Mouse (Mus musculus) activated CD4-positive, CD25-positive, alpha-beta regulatory T cell, adult 9 weeks (primary cell): Measurements from ENCODE around the gene Manf. TPM values are rescaled to one million over a fixed set of nuclear protein-coding genes. Genes with fewer than 3 reads are reported as not detected.

Source experiments
- polyA plus RNA-seq: library from polyadenylated mRNA; unstranded; fragments of 100-300 nt; shearing (Covaris generic); gene quantifications from one replicate; pipeline ENCODE4 v1.2.1, GENCODE M21; 2017

Manf gene
- 161 TPM for polyA plus RNA-seq

DNA sequence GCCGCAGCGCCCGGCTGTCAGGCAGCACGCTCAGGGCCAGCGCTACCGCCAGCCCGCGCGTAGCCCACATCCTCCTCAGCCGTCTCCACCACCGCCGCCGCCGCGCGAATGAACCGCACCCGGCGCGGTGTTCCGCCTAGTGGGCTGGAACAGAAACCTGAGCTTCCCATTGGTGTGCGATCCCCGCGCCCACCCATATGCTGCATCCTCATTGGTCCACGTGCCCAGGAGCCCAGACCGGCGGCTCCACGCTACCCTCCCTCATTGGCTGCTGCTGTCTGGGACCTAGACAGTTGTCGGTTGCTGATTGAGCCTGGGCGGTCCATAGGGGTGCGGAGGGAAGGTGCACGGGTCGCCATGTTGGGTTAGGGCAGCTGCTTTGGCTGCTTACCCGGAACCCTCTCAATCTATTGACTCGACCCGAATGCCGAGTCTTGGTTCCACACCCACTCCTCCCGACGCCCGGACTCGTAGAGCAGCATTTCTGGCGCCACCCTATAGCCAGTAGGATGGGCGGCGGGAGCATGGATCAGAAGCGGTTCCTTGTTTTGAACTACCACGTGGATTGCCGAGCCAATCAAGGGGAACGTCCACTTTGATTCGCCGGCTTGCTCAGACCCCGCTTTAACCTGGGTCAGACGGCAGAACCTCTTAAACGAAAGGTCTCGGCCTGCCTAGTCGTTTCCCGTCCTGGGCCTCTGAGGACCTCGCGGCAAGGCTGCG is at the start of gene Manf:
Gene Manf, minus strand, starts transcription at position 151 of the 723 bp plus-strand sequence.

GRCm38 (mm10) chr9:106886828-106887702 is 4.7 kb downstream of the Manf start, which contains the start of gene Rbm15b:
Rbm15b (minus strand) TSS chr9:106887428.

DNA sequence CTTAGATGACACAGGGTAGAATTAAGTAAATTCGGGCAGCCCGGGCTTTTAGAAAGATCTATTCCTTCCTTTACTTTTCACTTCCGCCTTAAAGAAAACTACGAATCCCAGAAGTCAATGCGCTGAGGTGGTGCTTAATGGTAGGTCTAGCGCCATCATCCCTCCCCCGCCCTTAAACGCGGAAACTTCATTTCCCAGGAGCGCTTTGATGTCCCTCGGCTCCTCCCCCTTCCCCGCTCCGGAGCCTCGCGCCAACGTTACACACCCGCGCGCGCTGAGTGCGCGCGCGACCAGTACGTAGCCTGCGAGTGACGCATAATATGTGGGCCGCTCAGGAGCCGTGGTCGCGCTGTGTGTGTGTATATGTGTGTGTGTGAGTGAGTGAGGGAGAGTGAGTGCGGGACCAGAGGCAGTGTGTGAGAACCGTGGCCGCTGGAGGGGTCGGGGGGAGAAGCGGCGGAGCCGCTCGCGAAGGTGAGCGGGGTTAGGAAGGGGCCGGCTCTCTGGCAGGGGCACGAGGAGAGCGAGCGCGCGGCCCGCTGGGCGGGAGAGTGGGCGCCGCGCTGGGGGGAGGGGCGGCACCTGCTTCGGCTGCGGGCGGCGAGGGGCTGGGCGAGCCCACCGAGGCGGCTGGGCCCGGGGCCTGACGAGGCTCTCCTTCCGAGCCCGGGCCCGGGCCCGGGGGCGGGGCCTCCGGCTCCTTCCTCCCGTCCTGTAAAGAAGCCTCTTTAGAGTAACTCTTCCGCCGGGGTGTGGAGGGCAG is 70.0 kb downstream of the Manf start, which contains the start of gene Dcaf1:
Gene Dcaf1, plus strand, starts transcription at position 257 of the 763 bp plus-strand sequence.

DNA sequence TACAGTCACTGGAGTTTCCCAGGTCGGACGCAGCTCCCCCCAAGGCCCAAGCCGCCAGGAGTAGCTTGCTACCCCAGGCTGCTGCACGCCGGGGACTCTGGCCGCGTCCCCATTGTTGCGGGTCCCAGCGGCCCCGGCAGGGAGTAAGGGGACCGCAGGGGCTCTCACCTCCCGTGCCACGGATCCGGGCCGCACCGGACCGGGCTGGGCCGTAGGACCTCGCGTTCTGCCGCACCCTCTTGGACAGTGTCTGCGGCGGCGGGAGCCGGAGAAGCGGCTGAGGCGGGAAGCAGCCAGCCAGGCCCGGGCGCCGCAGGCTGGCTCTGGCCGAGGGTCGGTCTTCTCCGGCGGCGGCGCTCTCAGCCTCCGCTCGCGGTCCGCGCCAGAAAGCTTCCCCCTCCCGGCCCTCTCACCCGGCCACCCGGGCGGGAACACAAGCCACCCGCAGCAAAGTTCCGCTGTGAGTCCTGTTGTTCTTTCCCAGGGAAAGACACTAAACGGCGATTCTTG is 102.9 kb downstream of the Manf start, which contains the start of gene Rad54l2:
Gene Rad54l2, minus strand, starts transcription at position 383 of the 510 bp plus-strand sequence.

Other genes with a start within 250 kb of the Manf start
- not detected for gene Grm2, start 235.9 kb downstream of the Manf start, polyA plus RNA-seq
- 72.8 TPM for gene Tex264, start 206.1 kb downstream of the Manf start, polyA plus RNA-seq
- gene Rad54l2, start 102.8 kb downstream of the Manf start, polyA plus RNA-seq: 3.9 TPM
- gene Dcaf1, start 70.1 kb downstream of the Manf start, polyA plus RNA-seq: 53.6 TPM
- gene Rbm15b, start 4.6 kb downstream of the Manf start, polyA plus RNA-seq: 1.3 TPM